Mouse (Mus musculus) liver, adult (tissue): ENCODE measurements at regions not wholly inside any gene's neighbourhood (a gene's known extent, or its start where the extent isn't known, plus 50 kb on each side); places are given as distances from the start of the nearest gene placed in this dataset.

Experiments used
- GATA4 ChIP-seq: IDR thresholded peaks from 2 replicates; pipeline ENCODE4 v1.6.1; 2014; ENCODE audit warnings: mild to moderate bottlenecking, low read length; ENCODE audit not compliant: insufficient replicate concordance

- no peak for TF ChIP-seq GATA4
These were observed 99.9 kb upstream of the Mark1 start for GRCm38 (mm10) chr1:185098975-185099958.

- no peak for TF ChIP-seq GATA4
These were observed 99.0 kb upstream of the Mark1 start for GRCm38 (mm10) chr1:185098195-185098974.

DNA sequence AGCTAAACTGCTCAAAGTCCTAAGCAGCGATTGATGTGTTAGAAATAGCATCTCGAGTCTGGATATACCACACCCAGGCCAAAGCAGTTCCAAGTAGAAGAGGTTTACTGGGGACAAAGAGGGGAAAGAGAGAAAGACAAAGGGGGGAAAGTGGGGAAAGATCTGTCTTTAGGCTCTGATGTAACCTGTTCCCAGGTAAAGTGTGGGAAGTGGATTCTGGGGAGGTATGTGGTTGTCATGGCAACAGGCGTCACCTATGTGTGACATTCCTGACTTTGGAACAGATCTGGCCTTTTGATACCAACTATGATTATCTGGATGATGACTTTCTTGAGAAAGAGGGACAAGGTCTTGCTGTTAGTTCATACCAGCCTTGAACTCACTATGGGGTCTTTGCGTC is 97.4 kb upstream of the Mark1 start:
- no peak for TF ChIP-seq GATA4

- TF ChIP-seq GATA4 = no peak
These were observed 93.4 kb upstream of the Mark1 start for GRCm38 (mm10) chr1:185092757-185093156.

GRCm38 (mm10) chr1:185091816-185092558 is 92.6 kb upstream of the Mark1 start:
- no peak for TF ChIP-seq GATA4

- TF ChIP-seq GATA4 = no peak
These were observed 89.8 kb upstream of the Mark1 start for GRCm38 (mm10) chr1:185089196-185089595.

DNA sequence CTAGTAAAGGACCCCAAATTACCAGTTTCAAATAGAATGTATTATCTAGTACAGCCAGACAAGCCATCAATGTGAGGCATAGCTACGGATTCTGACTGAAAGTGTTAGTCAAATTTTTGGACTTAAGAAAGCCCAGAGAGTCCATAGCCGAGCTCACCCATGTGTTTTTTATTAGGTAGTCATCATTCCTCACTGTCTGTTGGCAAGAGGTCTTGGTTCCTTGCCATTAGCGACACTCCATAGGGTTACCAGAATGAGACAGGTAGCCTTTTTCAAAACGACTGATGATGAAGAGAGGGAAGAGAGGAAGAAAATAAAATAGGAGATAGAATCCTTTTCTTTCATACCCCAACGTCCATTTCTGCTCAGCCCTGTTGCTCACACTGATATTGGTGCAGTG is 83.8 kb upstream of the Mark1 start:
- TF ChIP-seq GATA4 = no peak

GRCm38 (mm10) chr1:185080118-185080517 is 80.7 kb upstream of the Mark1 start:
- no peak for TF ChIP-seq GATA4

- no peak for TF ChIP-seq GATA4
These were observed 80.0 kb upstream of the Mark1 start for GRCm38 (mm10) chr1:185079331-185079880.

DNA sequence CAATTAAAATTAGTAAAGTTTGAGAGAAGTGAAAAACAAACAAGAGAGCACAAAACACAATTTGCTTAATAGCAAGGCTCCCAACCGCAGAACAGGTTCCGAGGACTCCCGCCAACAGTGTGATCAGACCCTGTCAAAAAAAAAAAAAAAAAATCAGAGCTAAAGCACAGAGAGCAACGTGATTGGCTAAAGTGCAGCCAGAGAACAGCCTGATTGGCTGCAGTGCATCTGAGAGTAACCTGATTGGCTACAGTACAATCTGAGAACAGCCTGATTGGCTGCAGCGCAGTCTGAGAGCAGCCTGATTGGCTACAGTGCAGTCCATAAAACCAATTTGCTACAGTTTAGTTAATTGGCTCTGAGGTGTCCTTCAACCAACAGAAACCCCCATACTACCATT is 74.6 kb upstream of the Mark1 start:
- no peak for TF ChIP-seq GATA4

GRCm38 (mm10) chr1:185072766-185073165 is 73.4 kb upstream of the Mark1 start:
- TF ChIP-seq GATA4 = no peak

DNA sequence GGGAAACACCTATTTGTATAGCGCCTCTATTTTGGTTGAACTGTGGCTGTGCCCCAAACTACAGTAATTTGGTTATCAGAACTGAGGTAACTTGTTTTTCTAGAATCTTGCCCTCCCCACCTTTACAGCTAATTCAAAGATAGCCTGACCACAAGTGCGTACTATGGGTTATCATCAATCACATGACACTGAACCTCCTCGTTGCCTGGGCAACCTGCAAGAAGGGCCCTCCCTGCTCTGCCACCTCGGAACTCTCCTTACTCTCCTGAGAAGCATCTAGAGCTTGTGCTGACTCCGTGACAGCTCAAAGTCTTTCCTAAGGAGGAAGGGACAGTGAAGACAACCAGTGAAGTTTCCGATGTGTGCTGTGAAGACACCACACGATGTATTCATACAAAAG is 72.2 kb upstream of the Mark1 start:
- no peak for TF ChIP-seq GATA4

GRCm38 (mm10) chr1:185070853-185071149 is 71.4 kb upstream of the Mark1 start:
- no peak for TF ChIP-seq GATA4

GRCm38 (mm10) chr1:185070062-185070852 is 70.9 kb upstream of the Mark1 start:
- no peak for TF ChIP-seq GATA4
